Mouse (Mus musculus) adrenal gland, adult 2 months (tissue): ENCODE measurements at regions not wholly inside any gene's neighbourhood (a gene's known extent, or its start where the extent isn't known, plus 50 kb on each side); places are given as distances from the start of the nearest gene placed in this dataset.
A peak's percentile ranks its signal among the peaks of the same experiment; 100 is the strongest.

ENCODE experiments used
- DNase-seq: peaks from one replicate; pipeline ENCODE4 v3.0.0; 2021
- microRNA-seq, 2 experiments: library from miRNA; unstranded; fragments of <30 nt; microRNA quantifications; one replicate each; pipeline ENCODE4 v1.2.0; 2021

DNA sequence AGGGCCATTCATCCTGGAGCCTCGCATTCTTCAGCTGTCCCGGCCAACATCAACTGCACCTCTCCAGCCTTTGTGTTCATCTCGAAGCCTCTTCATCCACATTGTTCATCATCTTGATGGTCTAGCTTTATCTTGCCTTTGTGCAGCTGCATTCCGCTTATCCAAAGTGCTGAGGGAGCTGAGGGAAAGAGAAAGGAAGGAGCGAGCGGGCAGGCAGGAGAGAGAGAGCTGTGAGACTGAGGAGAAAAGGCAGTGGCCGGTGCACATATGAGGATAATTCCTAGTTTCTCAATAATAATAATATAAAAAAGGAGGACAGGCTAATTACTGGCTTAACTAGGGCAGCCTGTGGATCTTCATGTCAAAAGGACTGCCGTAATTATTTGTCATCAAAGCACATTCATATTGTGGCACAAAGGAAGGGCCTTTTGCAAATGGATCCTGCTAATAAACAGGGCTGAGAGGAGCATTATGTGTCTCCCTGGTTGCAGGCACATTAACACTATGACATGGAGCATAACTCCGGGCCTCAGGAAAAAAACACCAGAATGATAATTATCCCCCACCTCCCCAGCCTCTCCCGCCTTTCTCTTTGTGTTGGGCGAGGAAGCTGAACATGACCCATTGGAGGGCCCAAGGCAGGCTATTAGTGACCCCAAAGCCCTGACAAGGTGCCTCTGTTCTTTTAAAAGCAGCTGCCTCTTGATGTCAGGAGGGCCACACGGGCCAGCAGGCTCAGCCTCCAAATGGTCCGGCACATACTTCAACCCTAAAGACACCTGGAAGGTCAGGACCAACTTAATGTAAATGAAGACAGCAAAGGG lies 751.9 kb downstream of the Bcl11a start:
- no peak for DNase-seq

DNA sequence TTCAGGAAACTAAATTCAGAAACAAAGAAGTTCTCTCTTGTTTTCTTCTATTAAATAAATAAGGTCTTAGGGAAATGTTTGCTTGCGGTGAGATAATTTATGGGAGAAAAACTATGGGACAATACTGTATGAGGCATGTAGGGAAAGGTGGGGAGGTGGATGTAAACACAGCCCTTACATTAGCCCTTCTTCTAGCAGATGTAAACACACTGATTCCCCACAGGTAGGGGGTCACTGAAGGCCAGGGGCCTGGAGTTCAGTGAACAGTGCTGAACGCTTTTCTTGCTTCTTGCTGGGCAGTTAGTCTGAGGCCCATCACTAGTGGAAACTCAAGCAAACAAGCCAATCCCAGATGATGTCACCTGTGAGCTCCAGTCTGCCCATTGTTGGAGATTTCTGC lies 752.6 kb downstream of the Bcl11a start:
- no peak for DNase-seq

DNA sequence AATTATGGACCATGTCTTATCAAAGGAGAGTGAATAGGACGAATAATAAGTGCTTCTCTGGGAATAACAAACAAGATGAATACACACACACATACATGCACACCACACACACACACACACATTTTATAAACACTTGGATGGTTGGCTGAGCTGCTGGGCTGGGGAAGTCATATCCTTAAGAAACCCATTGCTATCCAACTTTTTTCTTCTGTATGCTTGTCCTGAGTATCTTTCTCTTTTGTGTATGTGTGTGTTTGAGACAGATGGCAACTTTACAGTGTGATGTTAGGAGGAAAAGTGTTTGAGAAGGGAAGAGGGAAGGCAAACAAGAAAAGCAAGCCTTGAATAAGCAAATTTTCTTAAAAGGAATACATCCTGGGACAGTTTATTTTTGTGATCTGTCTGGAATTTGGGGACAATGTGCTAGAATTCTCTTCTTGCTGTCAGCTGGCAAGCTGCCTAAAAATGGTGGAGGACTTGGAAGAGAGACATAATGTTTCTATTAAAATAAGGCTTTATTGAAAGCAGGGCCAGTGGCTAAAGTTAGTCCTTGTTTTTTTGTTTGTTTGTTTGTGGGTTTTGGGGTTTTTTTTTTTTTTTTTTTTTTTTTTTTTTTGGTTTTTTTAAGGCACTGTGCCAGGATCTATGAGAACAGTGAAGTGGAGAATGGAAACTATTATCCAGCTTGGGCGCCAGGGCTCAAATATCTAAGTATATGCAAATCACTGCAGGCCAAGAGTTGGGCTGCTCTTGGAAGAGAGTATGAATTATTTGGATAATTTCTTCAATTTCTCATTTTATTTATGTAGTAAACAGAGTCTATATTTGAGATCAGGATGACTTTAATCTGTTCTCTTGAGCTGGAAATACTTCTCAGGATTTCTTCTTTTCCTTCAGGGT lies 766.2 kb downstream of the Bcl11a start:
- DNase-seq = no peak

DNA sequence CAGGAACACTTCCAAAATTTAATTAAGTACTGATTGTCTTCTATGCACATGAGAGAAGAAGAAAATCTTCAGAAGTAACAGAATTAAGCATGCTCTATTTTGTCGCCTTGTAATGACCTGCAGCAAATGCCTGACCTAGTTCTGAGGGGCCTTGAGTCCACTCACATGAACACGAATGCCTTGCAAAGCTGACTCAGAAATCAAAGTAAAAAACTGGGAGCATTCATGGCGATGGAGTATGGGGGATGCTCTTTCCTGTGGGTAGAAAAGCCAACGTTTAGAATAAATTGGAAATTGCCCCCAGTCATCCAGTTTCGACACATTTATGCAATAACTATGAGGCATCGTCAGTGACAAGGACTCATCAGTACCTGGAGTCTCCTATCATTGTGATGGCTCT lies 779.1 kb downstream of the Bcl11a start:
- DNase-seq = peak; percentile 33

DNA sequence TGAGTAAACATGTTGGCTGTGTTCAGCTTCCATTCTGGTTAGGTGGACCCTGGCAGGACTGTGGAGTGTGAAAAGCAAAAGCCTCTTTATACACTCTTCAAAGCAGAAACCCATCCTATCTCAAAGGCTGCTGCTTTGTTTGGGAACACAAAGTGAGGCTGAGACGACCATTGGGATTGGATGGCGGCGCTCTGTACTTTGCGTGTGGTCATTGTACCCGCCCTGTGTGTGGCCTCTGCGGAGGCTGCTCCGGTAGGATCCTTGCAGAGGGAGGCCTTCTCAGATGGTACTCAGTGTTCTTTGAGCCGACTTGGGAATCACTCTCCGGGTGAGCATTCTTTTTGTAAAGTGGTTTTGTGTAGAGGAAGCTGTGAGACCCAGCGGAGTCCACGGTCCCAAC lies 786.8 kb downstream of the Bcl11a start:
- DNase-seq = no peak

DNA sequence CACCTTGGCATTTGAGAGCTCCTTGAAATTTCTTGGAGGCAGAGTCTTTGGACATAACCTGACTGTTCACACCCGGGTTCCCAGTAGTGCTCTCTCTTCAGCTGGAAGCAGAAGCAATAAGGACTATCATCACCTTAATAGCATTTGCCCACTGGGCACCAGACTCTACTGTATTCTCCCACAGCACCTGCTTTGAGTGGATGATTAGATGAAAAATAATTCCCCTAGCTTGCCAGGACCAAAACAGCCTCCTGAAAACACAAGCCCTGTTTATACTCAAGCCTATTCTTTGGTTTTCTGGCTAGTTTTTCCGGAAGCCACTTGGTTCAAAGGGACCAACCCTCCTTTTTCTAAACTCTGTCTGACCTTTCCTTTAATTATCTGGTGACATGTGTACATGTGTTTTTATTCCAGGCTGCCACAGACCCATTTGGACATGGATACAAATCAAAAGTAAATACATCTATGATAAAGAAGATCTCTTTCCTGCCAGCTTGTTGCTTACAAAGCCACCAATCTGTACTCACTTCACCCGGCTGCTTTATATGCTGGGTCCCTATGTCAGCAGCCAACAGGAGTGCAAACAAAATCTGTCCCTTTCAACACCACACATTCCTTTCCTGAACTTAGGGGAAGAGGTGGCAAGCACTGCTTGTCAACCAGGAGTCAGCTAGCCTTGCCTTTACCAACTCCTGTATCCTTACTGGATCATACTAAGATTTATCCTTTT lies 787.4 kb downstream of the Bcl11a start:
- no peak for DNase-seq

Small RNA genes lying in the stretch of these regions (microRNA-seq; reads per million reads assigned to microRNA genes)
- gene Gm25507 = 0 reads per million in 2 experiments
